ENCODE assay signal across 19 mouse cellular contexts in the genomic region with DNA sequence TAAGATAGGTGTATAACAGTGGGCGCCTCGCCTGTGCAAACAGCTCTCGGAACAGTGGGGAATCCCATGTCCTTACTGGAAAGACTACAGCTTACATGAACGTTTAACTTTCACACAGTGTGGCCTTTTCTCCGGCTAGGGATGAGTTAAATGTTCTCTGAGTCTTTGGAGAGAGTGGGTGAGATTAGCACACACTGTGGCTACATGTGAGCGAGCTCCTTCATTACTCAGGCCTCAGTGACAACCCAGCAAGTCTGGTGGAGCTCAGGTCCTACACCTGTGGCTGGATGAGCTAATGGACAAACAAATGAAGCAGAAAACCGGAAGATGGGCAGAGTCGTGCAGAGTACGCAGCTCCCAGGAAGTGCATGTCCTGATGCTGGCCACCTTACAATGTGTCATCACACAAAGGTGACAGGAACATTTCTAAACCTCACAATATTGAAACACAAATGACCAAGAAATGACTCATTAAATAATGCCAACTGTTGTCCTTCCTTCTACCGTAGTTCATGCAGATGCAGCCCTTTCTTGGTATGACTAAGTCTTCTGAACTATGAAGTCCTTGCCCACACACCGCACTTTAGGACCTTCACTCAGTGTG.
"Had no signal": no experiment of that assay in that cellular context is flagged by ENCODE, and none has a peak within 500 bp of the region (broad histone marks: within the 10 kb centered on the region; RNA-seq: fewer than 3 reads in every experiment).

No protein-coding gene starts in this region.

- H3K27ac ChIP-seq: left cerebral cortex, adult 2 months; liver, embryonic 13.5 days; lung, embryonic 15.5 days; midbrain, embryonic 10.5 days; midbrain, embryonic 13.5 days; neural tube, embryonic 13.5 days had no signal

- H3K4me3 ChIP-seq: left cerebral cortex, adult 2 months; liver, embryonic 13.5 days; lung, embryonic 15.5 days; megakaryocyte, embryonic 14.5 days; midbrain, embryonic 10.5 days; midbrain, embryonic 13.5 days; myocyte; neural tube, embryonic 13.5 days had no signal

- DNase-seq: kidney, adult 9 months; kidney, postnatal 14 days; kidney, postnatal 4 days; layer of hippocampus, adult 9-11 months; layer of hippocampus, postnatal 36 days; liver, embryonic 13.5 days; lung, postnatal 10 days; lung, postnatal 36 days; retina, postnatal 1 day; right cerebral cortex, postnatal 25 days; thymus, adult 18-20 months; thymus, postnatal 36 days had no signal
